Mouse (Mus musculus): Measurements from ENCODE around the gene Rnf222. TPM values are rescaled to one million over a fixed set of nuclear protein-coding genes. Genes with fewer than 3 reads are reported as not detected.
A peak's percentile ranks its signal among the peaks of the same experiment; 100 is the strongest.

Gene Rnf222
- total RNA-seq, 2 experiments from 2014 or later, result not detected

GRCm38 (mm10) chr11:68888653-68889052, 300 bp downstream of the Rnf222 start:
- DNase-seq (ENCODE audit: low spot score in 2 of 2), result no peak

GRCm38 (mm10) chr11:68890625-68891024, 2.3 kb downstream of the Rnf222 start:
- no peak for DNase-seq (ENCODE audit: low spot score in 2 of 2)

- no peak for DNase-seq (ENCODE audit: low spot score in 2 of 2)
Observed at GRCm38 (mm10) chr11:68891823-68892222, 3.5 kb downstream of the Rnf222 start.

- DNase-seq (ENCODE audit: low spot score in 2 of 2), result no peak
Observed at GRCm38 (mm10) chr11:68892233-68892832, 4.0 kb downstream of the Rnf222 start.

- DNase-seq (ENCODE audit: low spot score in 2 of 2), result no peak
Observed at GRCm38 (mm10) chr11:68893911-68894464, 5.6 kb downstream of the Rnf222 start.

GRCm38 (mm10) chr11:68896247-68896646, 7.9 kb downstream of the Rnf222 start:
- DNase-seq (ENCODE audit: low spot score in 2 of 2), result no peak

- no peak for DNase-seq (ENCODE audit: low spot score in 2 of 2)
Observed at GRCm38 (mm10) chr11:68897120-68897519, 8.8 kb downstream of the Rnf222 start.

GRCm38 (mm10) chr11:68897838-68898237, 9.5 kb downstream of the Rnf222 start:
- no peak for DNase-seq (ENCODE audit: low spot score in 2 of 2)

GRCm38 (mm10) chr11:68898790-68899189, 10.4 kb downstream of the Rnf222 start:
- DNase-seq (ENCODE audit: low spot score in 2 of 2), result no peak

GRCm38 (mm10) chr11:68899815-68900214, 11.5 kb downstream of the Rnf222 start:
- no peak for DNase-seq (ENCODE audit: low spot score in 2 of 2)

- peak in 1 of 2 experiments; percentile 16 for DNase-seq (ENCODE audit: low spot score in 2 of 2)
Observed at GRCm38 (mm10) chr11:68900519-68901350, 12.4 kb downstream of the Rnf222 start.

GRCm38 (mm10) chr11:68901351-68902046, 13.1 kb downstream of the Rnf222 start, which contains the start of gene Rpl26:
Gene Rpl26 (plus strand): TSS chr11:68901583.
- DNase-seq (ENCODE audit: low spot score in 2 of 2), result peak; percentile 99

- no peak for DNase-seq (ENCODE audit: low spot score in 2 of 2)
Observed at GRCm38 (mm10) chr11:68902047-68902364, 13.7 kb downstream of the Rnf222 start.

- no peak for DNase-seq (ENCODE audit: low spot score in 2 of 2)
Observed at GRCm38 (mm10) chr11:68902367-68902766, 14.0 kb downstream of the Rnf222 start.

GRCm38 (mm10) chr11:68902823-68903222, 14.5 kb downstream of the Rnf222 start:
- no peak for DNase-seq (ENCODE audit: low spot score in 2 of 2)

- no peak for DNase-seq (ENCODE audit: low spot score in 2 of 2)
Observed at GRCm38 (mm10) chr11:68903775-68904174, 15.4 kb downstream of the Rnf222 start.

- DNase-seq (ENCODE audit: low spot score in 2 of 2), result peak; percentile 74 to 83
Observed at GRCm38 (mm10) chr11:68904375-68905137, 16.2 kb downstream of the Rnf222 start.

GRCm38 (mm10) chr11:68905138-68905531, 16.8 kb downstream of the Rnf222 start:
- no peak for DNase-seq (ENCODE audit: low spot score in 2 of 2)

GRCm38 (mm10) chr11:68905665-68906460, 17.5 kb downstream of the Rnf222 start:
- no peak for DNase-seq (ENCODE audit: low spot score in 2 of 2)

- no peak for DNase-seq (ENCODE audit: low spot score in 2 of 2)
Observed at GRCm38 (mm10) chr11:68906461-68906790, 18.1 kb downstream of the Rnf222 start.

Measured in layer of hippocampus, postnatal 14 days (tissue).